Mouse (Mus musculus) small intestine, adult 2 months (tissue): ENCODE data around the gene 2310007B03Rik.

Experiments
- CTCF ChIP-seq: fragments of 200-500 bp; IDR thresholded peaks from 2 replicates; pipeline ENCODE4 v1.5.1; 2012; ENCODE audit warnings: low read depth, mild to moderate bottlenecking, control low read depth, inconsistent platforms, low read length, moderate library complexity, mixed read lengths; ENCODE audit not compliant: insufficient replicate concordance, insufficient read length; ENCODE audit errors: extremely low read depth
- POLR2A ChIP-seq: fragments of 200-500 bp; IDR thresholded peaks from 2 replicates; pipeline ENCODE4 v1.6.1; 2012; ENCODE audit warnings: low read depth, mild to moderate bottlenecking, control low read depth, inconsistent platforms, low read length, moderate library complexity

DNA sequence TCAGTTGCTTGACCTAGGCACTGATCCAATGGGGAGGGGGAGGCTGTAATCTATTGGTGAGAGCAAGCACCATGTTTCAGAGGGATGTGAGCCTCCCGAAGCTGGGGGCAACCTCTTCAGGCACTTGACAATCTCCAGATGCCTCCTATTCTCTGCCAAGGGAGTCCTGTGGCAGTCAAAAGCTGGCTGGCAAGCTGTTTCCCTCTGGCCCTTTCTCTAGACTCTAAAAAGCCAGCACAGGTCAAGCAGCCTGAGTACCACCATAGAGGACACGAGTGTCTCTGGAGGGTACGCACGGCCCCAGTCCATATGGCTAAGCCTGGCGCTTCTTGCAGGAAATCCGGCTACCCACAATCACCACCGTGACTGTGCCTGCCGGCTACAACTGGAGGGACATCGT, 16.6 kb downstream of the 2310007B03Rik start:
- TF ChIP-seq POLR2A (no peak), CTCF (no peak)
